Comparison of ENCODE assay signal across 12 mouse cellular contexts in the genomic region with DNA sequence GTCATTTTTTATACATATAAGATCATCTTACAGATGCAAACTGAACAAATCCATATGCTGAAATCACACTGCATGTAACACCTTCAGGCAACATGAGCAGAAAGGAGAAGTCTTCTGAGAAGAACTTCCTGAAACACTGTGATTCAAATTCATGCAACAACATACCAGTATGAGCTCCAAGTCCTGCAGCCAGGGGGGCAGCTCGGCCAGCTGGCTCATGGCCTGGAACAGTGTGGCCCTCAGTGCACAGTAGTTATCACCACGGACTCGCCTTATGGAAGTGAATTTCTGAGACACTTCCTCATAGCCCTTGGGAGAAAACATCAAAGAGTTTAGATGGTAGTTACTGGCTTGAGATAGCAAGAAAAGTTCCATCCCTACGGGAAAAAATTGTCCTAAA. TPM values are rescaled to one million over a fixed set of nuclear protein-coding genes. Genes with fewer than 3 reads are reported as not detected.
DNase-seq lines count a peak whose midpoint lies in the region; ATAC-seq and TF ChIP-seq lines count a peak whose summit lies in the region.
"Had no signal": no experiment of that assay in that cellular context is flagged by ENCODE, and none has a peak within 500 bp of the region (broad histone marks: within the 10 kb centered on the region; RNA-seq: fewer than 3 reads in every experiment).

No protein-coding gene starts in this region.

- no peak overlapping the region for H3K4me2 ChIP-seq in heart, embryonic 11.5 days
- no peak overlapping the region for H3K4me2 ChIP-seq in lung, postnatal 0 days (replicated peaks; ENCODE audit: low read depth, low read length)
- H3K4me2 ChIP-seq: embryonic facial prominence, embryonic 13.5 days had no signal

- H3K27me3 ChIP-seq in heart, embryonic 11.5 days (ENCODE audit: control insufficient read depth, insufficient read depth, low read length), result no peaks in the 10 kb centered on the region
- H3K27me3 ChIP-seq in lung, postnatal 0 days (replicated peaks; ENCODE audit: insufficient read depth, low read length), result no peaks in the 10 kb centered on the region
- H3K27me3 ChIP-seq: embryonic facial prominence, embryonic 13.5 days had no signal

- peak; percentile 85 to 92 for DNase-seq in heart, adult 18-20 months
- peak; percentile 64 for DNase-seq in brain, adult 2 months (ENCODE audit: low read depth, low spot score)
- DNase-seq in gastrocnemius, adult 8-10 months (ENCODE audit: low spot score in 2 of 2), result peak; percentile 76 to 88
- DNase-seq in lung, postnatal 0 days (ENCODE audit: low spot score), result peak; percentile 53
- DNase-seq in thymus, postnatal 0 days (ENCODE audit: low spot score), result no peak
- DNase-seq in layer of hippocampus, adult 11-12 months (ENCODE audit: low spot score), result no peak
- DNase-seq in kidney, postnatal 10 days, result no peak
- DNase-seq: layer of hippocampus, postnatal 36 days had no signal

- H3K4me3 ChIP-seq in heart, embryonic 11.5 days (ENCODE audit: low read depth, low read length), result no peak overlapping the region
- no peak overlapping the region for H3K4me3 ChIP-seq in lung, postnatal 0 days (ENCODE audit: low read depth, low read length)
- H3K4me3 ChIP-seq: embryonic facial prominence, embryonic 13.5 days; hindbrain, embryonic 10.5 days; midbrain, embryonic 10.5 days had no signal

- WGBS in heart, embryonic 11.5 days (ENCODE audit: insufficient replicate concordance), result 75% methylated on average over 4 of the region's 4 CpGs
- WGBS in lung, postnatal 0 days, result 52% methylated on average over 4 of the region's 4 CpGs

- H3K4me1 ChIP-seq in heart, embryonic 11.5 days (ENCODE audit: control insufficient read depth, insufficient read depth, low read length), result peaks cover 15% of the 10 kb centered on the region
- H3K4me1 ChIP-seq in lung, postnatal 0 days (ENCODE audit: insufficient read depth, low read depth, low read length), result peaks cover 8% of the 10 kb centered on the region; the same call in 1 of the 2 replicates
- H3K4me1 ChIP-seq: embryonic facial prominence, embryonic 13.5 days; hindbrain, embryonic 10.5 days; midbrain, embryonic 10.5 days had no signal

- H3K36me3 ChIP-seq in heart, embryonic 11.5 days (ENCODE audit: control insufficient read depth, insufficient read depth, low read length), result peaks cover 7% of the 10 kb centered on the region
- 0 out of 2 replicates have a peak, but pooled peaks cover 3% of the 10 kb centered on the region for H3K36me3 ChIP-seq in lung, postnatal 0 days (ENCODE audit: insufficient read depth, low read length)

- no peak overlapping the region for H3K9ac ChIP-seq in heart, embryonic 11.5 days (ENCODE audit: low read depth, low read length)
- no peak overlapping the region for H3K9ac ChIP-seq in lung, postnatal 0 days (replicated peaks; ENCODE audit: low read depth)
- H3K9ac ChIP-seq: embryonic facial prominence, embryonic 13.5 days had no signal

- TF ChIP-seq EP300 in lung, postnatal 0 days (IDR thresholded peaks at IDR 0.05), result no peak

- peak; percentile 39 for TF ChIP-seq CTCF in lung, postnatal 0 days (IDR thresholded peaks at IDR 0.05)

- no peak for ATAC-seq in heart, embryonic 11.5 days (replicated peaks; ENCODE audit: insufficient number of reproducible peaks, low FRiP score, low TSS enrichment)
- peak; percentile 29; the same call in 1 of the 2 replicates for ATAC-seq in lung, postnatal 0 days

- H3K27ac ChIP-seq in heart, embryonic 11.5 days (ENCODE audit: low read depth, low read length), result no peak overlapping the region
- H3K27ac ChIP-seq in lung, postnatal 0 days (ENCODE audit: low read length), result no peak overlapping the region
- H3K27ac ChIP-seq: embryonic facial prominence, embryonic 13.5 days; hindbrain, embryonic 10.5 days; midbrain, embryonic 10.5 days had no signal

- no peaks in the 10 kb centered on the region for H3K9me3 ChIP-seq in heart, embryonic 11.5 days (replicated peaks; ENCODE audit: control insufficient read depth, low read length)
- H3K9me3 ChIP-seq in lung, postnatal 0 days (ENCODE audit: low read length), result no peaks in the 10 kb centered on the region
- H3K9me3 ChIP-seq: embryonic facial prominence, embryonic 13.5 days; hindbrain, embryonic 10.5 days; midbrain, embryonic 10.5 days had no signal

RNA-seq across cellular contexts. Expression of a gene that starts 14.3 kb away (rescaled TPM):
- 10 to 100 TPM; 26.6 to 26.8 TPM for total RNA-seq in heart, adult 18-20 months (2021)
- 26.7 and 27.2 TPM in 2 replicates for polyA plus RNA-seq in heart, embryonic 11.5 days (2014; fragmentation: Nextera tagmentation; extraction: Ambion mirVana)
- total RNA-seq in gastrocnemius, adult 8-10 months (2022), result 10 to 100 TPM; 17.6 to 22.3 (median 20.1) TPM
- 26.2 and 29.4 TPM in 2 replicates for polyA plus RNA-seq in lung, postnatal 0 days (2015; fragmentation: Nextera tagmentation; extraction: Ambion mirVana)
- 50.3 and 53.0 TPM in 2 replicates for polyA plus RNA-seq in thymus, postnatal 0 days (2015; fragmentation: Nextera tagmentation; extraction: Ambion mirVana)

Comparison
In these comparisons a context has a peak if more than half of its experiments do, and no peak if none do; other contexts are left out.
1. DNase-seq: peak in heart, adult 18-20 months (2 of 2), brain, adult 2 months (single experiment), gastrocnemius, adult 8-10 months (2 of 2) and lung, postnatal 0 days (single experiment); none in thymus, postnatal 0 days (single experiment), layer of hippocampus, adult 11-12 months (single experiment) and kidney, postnatal 10 days (single experiment).